Mouse (Mus musculus) limb, embryonic 12.5 days (tissue): ENCODE data around the gene Pih1d2. TPM values are rescaled to one million over a fixed set of nuclear protein-coding genes. Genes with fewer than 3 reads are reported as not detected.

ENCODE experiments used
- ATAC-seq: fragments of 200-750 bp; cut with Nextera tagmentation; 2 replicates; pipeline ENCODE4 v1.8.0; 2017; ENCODE audit warnings: low read depth, moderate TSS enrichment; ENCODE audit not compliant: insufficient number of reproducible peaks, insufficient read depth, low FRiP score, low TSS enrichment
- H3K27ac ChIP-seq: fragments of 300-500 bp; sonication (generic); 2 replicates; pipeline ENCODE4 v1.5.1; 2016; ENCODE audit warnings: mild to moderate bottlenecking, moderate library complexity
- H3K27me3 ChIP-seq: fragments of 300-500 bp; sonication (generic); 2 replicates; pipeline ENCODE4 v1.6.1; 2016; ENCODE audit warnings: mild to moderate bottlenecking, moderate library complexity
- H3K36me3 ChIP-seq: fragments of 300-500 bp; sonication (generic); 2 replicates; pipeline ENCODE4 v1.6.1; 2016; ENCODE audit warnings: mild to moderate bottlenecking, moderate library complexity
- H3K4me1 ChIP-seq: fragments of 300-500 bp; sonication (generic); replicated peaks from 2 replicates; pipeline ENCODE4 v1.6.1; 2016
- H3K4me2 ChIP-seq: fragments of 300-500 bp; sonication (generic); 2 replicates; pipeline ENCODE4 v1.6.1; 2016; ENCODE audit warnings: mild to moderate bottlenecking, moderate library complexity
- H3K4me3 ChIP-seq: fragments of 300-500 bp; sonication (generic); replicated peaks from 2 replicates; pipeline ENCODE4 v1.5.1; 2016; ENCODE audit warnings: mild to moderate bottlenecking
- H3K9ac ChIP-seq: fragments of 300-500 bp; sonication (generic); replicated peaks from 2 replicates; pipeline ENCODE4 v1.6.1; 2016; ENCODE audit warnings: mild to moderate bottlenecking, moderate library complexity
- H3K9me3 ChIP-seq: fragments of 300-500 bp; sonication (generic); 2 replicates; pipeline ENCODE4 v1.6.1; 2016; ENCODE audit warnings: mild to moderate bottlenecking, moderate library complexity
- WGBS: fragments of 180-500 bp; shearing (Covaris S2); methylation state at CpG from one replicate; pipeline ENCODE4 v1.1.7; 2016; 5-methylcytosine and 5-hydroxymethylcytosine counted together
- polyA plus RNA-seq: library from polyadenylated mRNA; unstranded; fragments of >200 nt; fragmentation: Nextera tagmentation; extraction: Ambion mirVana; gene quantifications from 2 replicates; pipeline ENCODE4 v1.2.1, GENCODE M21; 2016

The Pih1d2 gene
- polyA plus RNA-seq, 1 experiment from 2014 or later = 4.6 TPM

DNA sequence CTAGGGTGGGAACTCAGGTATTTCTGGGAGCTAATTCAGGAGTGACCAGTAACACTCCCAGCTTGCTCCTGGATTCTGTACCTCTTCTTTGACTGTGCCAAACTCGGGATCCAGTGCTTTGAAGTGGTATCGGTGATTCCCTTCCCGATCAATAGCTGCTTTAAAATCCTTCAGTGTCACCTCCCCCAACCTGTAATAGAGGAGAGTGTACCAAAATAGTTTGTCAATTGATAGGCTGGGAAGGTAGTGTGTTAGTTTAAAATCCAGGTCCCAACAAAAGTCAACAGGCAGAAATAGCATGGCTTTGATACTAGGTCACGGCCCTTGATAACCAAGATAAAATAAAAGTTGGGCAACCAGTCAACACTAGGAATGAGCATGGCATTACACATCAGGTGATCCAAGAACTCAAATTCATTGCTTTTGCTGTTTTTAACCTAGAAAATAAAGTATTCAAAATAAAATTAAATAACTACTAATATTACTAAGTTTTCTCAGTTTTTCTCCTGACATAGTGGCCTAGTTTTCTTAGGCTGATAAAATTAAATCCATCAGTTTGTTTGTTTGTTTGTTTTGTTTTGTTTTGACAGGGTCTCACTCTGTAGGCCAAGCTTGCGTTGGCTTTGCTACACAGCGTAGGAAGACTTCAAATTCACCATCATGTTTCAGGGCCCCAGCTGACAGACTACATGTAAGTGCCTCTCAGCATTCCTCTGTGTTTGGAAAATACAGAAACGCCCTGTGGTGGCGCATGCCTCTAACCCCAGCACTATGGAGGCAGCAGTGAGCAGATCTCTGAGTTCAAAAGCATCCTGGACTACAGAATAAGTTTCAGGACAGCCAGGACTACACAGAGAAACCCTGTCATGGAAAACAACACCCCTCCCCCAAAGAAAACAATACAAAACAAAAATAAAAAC is 50.7 kb downstream of the Pih1d2 start:
- H3K4me1 ChIP-seq = no peaks in the 10 kb centered on the region
- H3K4me3 ChIP-seq = no peak overlapping the region
- H3K36me3 ChIP-seq = peaks cover 60% of the 10 kb centered on the region
- no peak overlapping the region for H3K4me2 ChIP-seq
- no peak for ATAC-seq
- no peaks in the 10 kb centered on the region for H3K9me3 ChIP-seq
- WGBS = 83% methylated on average over 8 of the region's 8 CpGs
- H3K27me3 ChIP-seq = no peaks in the 10 kb centered on the region
- H3K9ac ChIP-seq = no peak overlapping the region
- H3K27ac ChIP-seq = no peak overlapping the region

GRCm38 (mm10) chr9:50670690-50671089 is 53.6 kb downstream of the Pih1d2 start:
- peaks cover 51% of the 10 kb centered on the region for H3K36me3 ChIP-seq
- no peak for ATAC-seq
- WGBS = 39% methylated on average over 5 of the region's 5 CpGs

More at GRCm38 (mm10) chr9:50670690-50671089, 53.6 kb downstream of the Pih1d2 start:
- Histone ChIP-seq H3K4me2 (no peak overlapping the region), H3K4me1 (no peaks in the 10 kb centered on the region), H3K9ac (no peak overlapping the region), H3K27ac (no peak overlapping the region), H3K4me3 (no peak overlapping the region), H3K9me3 (no peaks in the 10 kb centered on the region), H3K27me3 (no peaks in the 10 kb centered on the region)

Other genes starting within 250 kb of the Pih1d2 start
- 0.16 TPM in 1 of 2 replicates, not detected in the other for gene Plet1, start 122.8 kb upstream of the Pih1d2 start, polyA plus RNA-seq
- gene Pts, start 88.6 kb upstream of the Pih1d2 start, polyA plus RNA-seq = 79.0 and 79.6 TPM in 2 replicates
- 0.59 and 2.2 TPM in 2 replicates for gene Il18, start 62.5 kb upstream of the Pih1d2 start, polyA plus RNA-seq
- gene Bco2, start 62.1 kb upstream of the Pih1d2 start, polyA plus RNA-seq = 0.26 and 0.63 TPM in 2 replicates
- gene Tex12, start 56.0 kb upstream of the Pih1d2 start, polyA plus RNA-seq = not detected in 2 replicates
- 259 and 268 TPM in 2 replicates for gene Sdhd, start 13.5 kb upstream of the Pih1d2 start, polyA plus RNA-seq
- 323 and 341 TPM in 2 replicates for gene Timm8b, start 13.4 kb upstream of the Pih1d2 start, polyA plus RNA-seq
- 28.6 and 32.0 TPM in 2 replicates for gene Nkapd1, start 143 bp downstream of the Pih1d2 start, polyA plus RNA-seq
- gene Dlat, start 42.5 kb downstream of the Pih1d2 start, polyA plus RNA-seq = 49.5 and 49.8 TPM in 2 replicates
- 29.5 and 30.4 TPM in 2 replicates for gene Dixdc1, start 122.2 kb downstream of the Pih1d2 start, polyA plus RNA-seq
- 2.2 and 3.5 TPM in 2 replicates for gene 2310030G06Rik, start 129.2 kb downstream of the Pih1d2 start, polyA plus RNA-seq
- gene Cryab, start 134.0 kb downstream of the Pih1d2 start, polyA plus RNA-seq = 28.0 and 31.2 TPM in 2 replicates
- 13.3 and 19.2 TPM in 2 replicates for gene Hspb2, start 135.0 kb downstream of the Pih1d2 start, polyA plus RNA-seq
- gene Fdxacb1, start 150.9 kb downstream of the Pih1d2 start, polyA plus RNA-seq = 10.9 and 11.3 TPM in 2 replicates
- gene Alg9, start 157.7 kb downstream of the Pih1d2 start, polyA plus RNA-seq = 39.0 and 41.9 TPM in 2 replicates
- 24.8 and 33.2 TPM in 2 replicates for gene 1110032A03Rik, start 158.2 kb downstream of the Pih1d2 start, polyA plus RNA-seq
- 102 and 106 TPM in 2 replicates for gene Ppp2r1b, start 228.0 kb downstream of the Pih1d2 start, polyA plus RNA-seq